Mouse (Mus musculus): ENCODE measurements around the gene Qsox1. TPM values are rescaled to one million over a fixed set of nuclear protein-coding genes. Genes with fewer than 3 reads are reported as not detected.

Qsox1 gene
- polyA plus RNA-seq (2015; fragmentation: Nextera tagmentation; extraction: Ambion mirVana), result 23.2 and 33.1 TPM in 2 replicates

DNA sequence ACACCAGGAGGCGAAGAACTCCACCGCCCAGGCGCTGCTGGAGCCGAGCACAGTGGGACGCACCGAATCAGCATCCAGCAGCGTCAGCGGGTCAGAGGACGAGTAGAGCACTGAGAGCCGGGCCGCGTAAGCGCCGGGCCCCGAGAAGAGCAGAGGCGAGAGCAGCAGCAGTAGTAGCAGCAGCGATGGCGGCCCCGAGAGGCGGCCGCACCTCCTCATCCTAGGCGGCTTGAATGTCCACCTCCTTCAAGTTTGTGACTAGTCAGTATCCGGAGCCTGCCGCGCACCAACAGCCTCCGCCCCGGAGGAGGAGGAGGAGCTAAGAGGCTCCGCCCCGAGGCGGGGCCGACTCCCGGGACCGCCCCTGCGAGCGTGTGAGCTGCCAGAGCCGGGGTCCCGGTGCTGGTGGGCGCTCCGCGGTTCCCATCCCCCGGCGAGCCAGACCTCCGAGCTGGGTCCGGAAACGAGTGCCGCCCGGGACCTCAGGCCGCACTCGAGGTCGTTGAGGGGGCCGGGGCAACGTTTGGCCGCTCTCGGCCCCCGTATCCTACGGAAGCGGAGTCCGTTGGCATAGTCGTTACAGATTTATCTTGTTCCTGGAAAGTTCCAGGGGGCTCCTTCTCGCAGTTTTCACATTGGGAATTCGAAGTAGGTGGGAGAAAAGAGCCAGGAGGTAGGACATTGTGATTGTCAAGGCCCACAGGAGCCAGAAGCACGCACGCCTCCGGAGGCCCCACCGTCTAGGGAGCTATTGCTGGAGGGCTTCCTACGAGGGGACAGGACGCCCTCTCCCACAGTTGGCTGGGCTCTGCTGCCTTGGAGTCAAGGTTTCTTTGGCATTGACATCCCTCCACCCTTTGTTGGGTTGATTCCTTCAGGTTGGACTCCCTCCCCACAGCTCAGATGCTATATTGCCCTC, at the start of gene Qsox1:
Qsox1 (minus strand) TSS at position 309 of the 919 bp plus-strand sequence.

DNA sequence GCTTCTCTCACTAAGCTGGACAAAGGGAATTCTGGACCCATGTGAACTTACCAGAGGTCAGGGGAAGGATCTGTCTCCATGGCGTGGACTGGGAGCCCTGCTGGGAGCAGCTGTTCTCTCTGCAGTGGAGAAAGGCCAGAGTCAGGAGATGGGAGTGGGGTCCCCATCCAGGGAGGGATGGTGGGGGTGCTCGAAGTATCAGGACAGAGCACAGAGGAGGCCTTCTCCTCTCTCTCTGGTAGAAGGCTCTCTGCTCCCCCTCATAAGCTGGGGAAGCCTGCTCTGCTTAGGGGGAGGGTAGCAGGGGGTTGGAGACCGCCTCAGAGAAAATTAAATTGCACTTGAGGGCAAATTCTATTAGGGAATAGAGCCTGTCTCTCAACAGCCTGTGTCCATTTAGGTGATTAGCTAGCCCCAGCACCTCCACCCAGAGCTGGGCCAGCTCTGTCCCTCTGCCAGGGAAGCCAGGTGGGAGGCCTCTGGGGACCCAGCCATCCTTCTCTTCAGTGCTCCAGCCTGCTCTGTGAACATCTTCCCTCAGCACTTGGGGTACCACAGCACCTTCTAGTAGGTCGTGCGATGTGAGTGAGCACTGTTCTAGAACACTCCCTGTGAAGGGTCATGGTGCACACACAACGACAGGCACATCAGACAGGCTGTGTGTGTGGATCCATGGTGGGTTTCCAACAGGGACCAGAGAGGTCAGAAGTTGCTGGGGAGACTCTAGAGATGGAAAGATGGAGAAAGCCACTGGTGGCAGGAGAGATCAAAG, 61.0 kb downstream of the Qsox1 start, which contains the start of gene Lhx4:
Lhx4 (minus strand) TSS at position 201 of the 772 bp plus-strand sequence.

Other genes with a start within 250 kb of the Qsox1 start
- not detected in 2 replicates for gene Lhx4, start 61.2 kb downstream of the Qsox1 start, polyA plus RNA-seq (2015; fragmentation: Nextera tagmentation; extraction: Ambion mirVana)
- 11.1 and 11.2 TPM in 2 replicates for gene Cep350, start 160.4 kb upstream of the Qsox1 start, polyA plus RNA-seq (2015; fragmentation: Nextera tagmentation; extraction: Ambion mirVana)
- gene Tor1aip2, start 222.5 kb upstream of the Qsox1 start, polyA plus RNA-seq (2015; fragmentation: Nextera tagmentation; extraction: Ambion mirVana), result 66.4 and 67.8 TPM in 2 replicates
- gene Tor1aip1, start 223.6 kb upstream of the Qsox1 start, polyA plus RNA-seq (2015; fragmentation: Nextera tagmentation; extraction: Ambion mirVana), result 63.7 and 66.2 TPM in 2 replicates

Measured in skeletal muscle tissue, postnatal 0 days (tissue).